Mouse (Mus musculus): ENCODE data around the gene Tmem123. TPM values are rescaled to one million over a fixed set of nuclear protein-coding genes. Genes with fewer than 3 reads are reported as not detected.

The Tmem123 gene
- polyA plus RNA-seq, 1 experiment from 2014 or later = 85.1 TPM

- Histone ChIP-seq H3K4me1 (peaks cover 5% of the 10 kb centered on the region), H3K27ac (no peak overlapping the region), H3K36me3 (replicated peaks) (peaks cover 27% of the 10 kb centered on the region), H3K4me2 (no peak overlapping the region), H3K4me3 (replicated peaks) (no peak overlapping the region), H3K9me3 (no peaks in the 10 kb centered on the region), H3K27me3 (no peaks in the 10 kb centered on the region), H3K9ac (no peak overlapping the region)
- ATAC-seq (ENCODE audit: low FRiP score) = no peak
- WGBS = 79% methylated on average over 1 of the region's 1 CpGs
These were observed 13.8 kb downstream of the Tmem123 start for GRCm38 (mm10) chr9:7777652-7778051.

GRCm38 (mm10) chr9:7778771-7779170 is 14.9 kb downstream of the Tmem123 start:
- no peaks in the 10 kb centered on the region; the same call in 1 of the 2 replicates for H3K4me1 ChIP-seq
- WGBS = 80% methylated on average over 7 of the region's 7 CpGs
- ATAC-seq (ENCODE audit: low FRiP score) = no peak
- no peaks in the 10 kb centered on the region for H3K9me3 ChIP-seq
- H3K36me3 ChIP-seq (replicated peaks) = peaks cover 17% of the 10 kb centered on the region
- no peak overlapping the region for H3K9ac ChIP-seq
- H3K4me3 ChIP-seq (replicated peaks) = no peak overlapping the region
- H3K27me3 ChIP-seq = no peaks in the 10 kb centered on the region
- no peak overlapping the region for H3K4me2 ChIP-seq
- H3K27ac ChIP-seq = no peak overlapping the region

- ATAC-seq (ENCODE audit: low FRiP score) = no peak
These were observed 15.9 kb downstream of the Tmem123 start for GRCm38 (mm10) chr9:7779786-7780185.

GRCm38 (mm10) chr9:7780250-7781150 is 16.7 kb downstream of the Tmem123 start:
- Histone ChIP-seq H3K27me3 (no peaks in the 10 kb centered on the region), H3K36me3 (replicated peaks) (peaks cover 14% of the 10 kb centered on the region; the same call in 1 of the 2 replicates), H3K4me3 (replicated peaks) (no peak overlapping the region), H3K4me2 (no peak overlapping the region), H3K4me1 (peaks cover 9% of the 10 kb centered on the region), H3K9ac (no peak overlapping the region), H3K9me3 (no peaks in the 10 kb centered on the region), H3K27ac (no peak overlapping the region)
- no peak for ATAC-seq (ENCODE audit: low FRiP score)
- WGBS = 97% methylated on average over 8 of the region's 8 CpGs

More at GRCm38 (mm10) chr9:7779786-7780185, 15.9 kb downstream of the Tmem123 start:
- Histone ChIP-seq H3K9ac (no peak overlapping the region), H3K9me3 (no peaks in the 10 kb centered on the region), H3K4me1 (peaks cover 6% of the 10 kb centered on the region), H3K27me3 (no peaks in the 10 kb centered on the region), H3K4me3 (replicated peaks) (no peak overlapping the region), H3K4me2 (no peak overlapping the region), H3K27ac (no peak overlapping the region), H3K36me3 (replicated peaks) (peaks cover 14% of the 10 kb centered on the region; the same call in 1 of the 2 replicates)
- 89% methylated on average over 4 of the region's 4 CpGs for WGBS

- Histone ChIP-seq H3K27ac (peak overlapping the region; percentile 73), H3K4me2 (no peak overlapping the region), H3K36me3 (replicated peaks) (peaks cover 11% of the 10 kb centered on the region; the same call in 1 of the 2 replicates)
These were observed 20.2 kb downstream of the Tmem123 start for GRCm38 (mm10) chr9:7783823-7784614.

GRCm38 (mm10) chr9:7784615-7785012 is 20.8 kb downstream of the Tmem123 start:
- H3K9me3 ChIP-seq = no peaks in the 10 kb centered on the region
- H3K27ac ChIP-seq = peak overlapping the region; percentile 73
- H3K27me3 ChIP-seq = no peaks in the 10 kb centered on the region
- H3K36me3 ChIP-seq (replicated peaks) = peaks cover 11% of the 10 kb centered on the region; the same call in 1 of the 2 replicates
- peaks cover 14% of the 10 kb centered on the region for H3K4me1 ChIP-seq
- H3K9ac ChIP-seq = no peak overlapping the region
- H3K4me2 ChIP-seq = no peak overlapping the region
- peak; percentile 66; the same call in 1 of the 2 replicates for ATAC-seq (ENCODE audit: low FRiP score)
- no peak overlapping the region for H3K4me3 ChIP-seq (replicated peaks)
- 44% methylated on average over 1 of the region's 1 CpGs for WGBS

More at GRCm38 (mm10) chr9:7783823-7784614, 20.2 kb downstream of the Tmem123 start:
- no peaks in the 10 kb centered on the region for H3K9me3 ChIP-seq
- H3K4me3 ChIP-seq (replicated peaks) = no peak overlapping the region
- H3K27me3 ChIP-seq = no peaks in the 10 kb centered on the region
- peaks cover 14% of the 10 kb centered on the region for H3K4me1 ChIP-seq
- no peak for ATAC-seq (ENCODE audit: low FRiP score)
- H3K9ac ChIP-seq = no peak overlapping the region
- WGBS = 82% methylated on average over 15 of the region's 15 CpGs

GRCm38 (mm10) chr9:7785396-7785795 is 21.6 kb downstream of the Tmem123 start:
- Histone ChIP-seq H3K9me3 (no peaks in the 10 kb centered on the region), H3K4me1 (peaks cover 14% of the 10 kb centered on the region), H3K9ac (no peak overlapping the region), H3K27me3 (no peaks in the 10 kb centered on the region), H3K4me3 (replicated peaks) (no peak overlapping the region), H3K4me2 (no peak overlapping the region), H3K27ac (no peak overlapping the region), H3K36me3 (replicated peaks) (peaks cover 11% of the 10 kb centered on the region; the same call in 1 of the 2 replicates)
- no peak; the same call in 1 of the 2 replicates for ATAC-seq (ENCODE audit: low FRiP score)
- 92% methylated on average over 3 of the region's 3 CpGs for WGBS

GRCm38 (mm10) chr9:7786086-7786485 is 22.2 kb downstream of the Tmem123 start:
- no peak for ATAC-seq (ENCODE audit: low FRiP score)
- no peak overlapping the region for H3K27ac ChIP-seq
- peaks cover 15% of the 10 kb centered on the region for H3K36me3 ChIP-seq (replicated peaks)
- no peaks in the 10 kb centered on the region for H3K27me3 ChIP-seq
- no peak overlapping the region for H3K4me3 ChIP-seq (replicated peaks)
- no peak overlapping the region for H3K9ac ChIP-seq
- WGBS = 89% methylated on average over 7 of the region's 7 CpGs
- no peak overlapping the region for H3K4me2 ChIP-seq
- H3K9me3 ChIP-seq = no peaks in the 10 kb centered on the region
- peaks cover 14% of the 10 kb centered on the region for H3K4me1 ChIP-seq

GRCm38 (mm10) chr9:7788411-7788810 is 24.6 kb downstream of the Tmem123 start:
- ATAC-seq (ENCODE audit: low FRiP score) = no peak
- Histone ChIP-seq H3K4me2 (no peak overlapping the region), H3K27ac (no peak overlapping the region), H3K9ac (no peak overlapping the region), H3K27me3 (no peaks in the 10 kb centered on the region), H3K9me3 (no peaks in the 10 kb centered on the region), H3K4me3 (replicated peaks) (no peak overlapping the region), H3K4me1 (peaks cover 14% of the 10 kb centered on the region), H3K36me3 (replicated peaks) (peaks cover 25% of the 10 kb centered on the region)
- 89% methylated on average over 6 of the region's 6 CpGs for WGBS

GRCm38 (mm10) chr9:7789764-7790575 is 26.1 kb downstream of the Tmem123 start:
- Histone ChIP-seq H3K36me3 (replicated peaks) (peaks cover 33% of the 10 kb centered on the region), H3K4me1 (0 out of 2 replicates have a peak, but pooled peaks cover 6% of the 10 kb centered on the region)

GRCm38 (mm10) chr9:7790580-7791084 is 26.8 kb downstream of the Tmem123 start:
- H3K4me3 ChIP-seq (replicated peaks) = no peak overlapping the region
- H3K9ac ChIP-seq = no peak overlapping the region
- no peak overlapping the region for H3K4me2 ChIP-seq

More at GRCm38 (mm10) chr9:7789764-7790575, 26.1 kb downstream of the Tmem123 start:
- Histone ChIP-seq H3K9ac (no peak overlapping the region), H3K9me3 (no peaks in the 10 kb centered on the region), H3K4me2 (no peak overlapping the region), H3K27ac (no peak overlapping the region), H3K4me3 (replicated peaks) (no peak overlapping the region), H3K27me3 (no peaks in the 10 kb centered on the region)
- no peak for ATAC-seq (ENCODE audit: low FRiP score)
- WGBS = 92% methylated on average over 8 of the region's 8 CpGs

More at GRCm38 (mm10) chr9:7790580-7791084, 26.8 kb downstream of the Tmem123 start:
- 0 out of 2 replicates have a peak, but pooled peaks cover 5% of the 10 kb centered on the region for H3K4me1 ChIP-seq
- no peaks in the 10 kb centered on the region for H3K9me3 ChIP-seq
- H3K27ac ChIP-seq = no peak overlapping the region
- no peak for ATAC-seq (ENCODE audit: low FRiP score)
- 96% methylated on average over 11 of the region's 11 CpGs for WGBS
- peaks cover 35% of the 10 kb centered on the region for H3K36me3 ChIP-seq (replicated peaks)
- no peaks in the 10 kb centered on the region for H3K27me3 ChIP-seq

All from forebrain, embryonic 12.5 days (tissue).